Mouse (Mus musculus): ENCODE measurements at regions not wholly inside any gene's neighbourhood (a gene's known extent, or its start where the extent isn't known, plus 50 kb on each side); places are given as distances from the start of the nearest gene placed in this dataset.

DNA sequence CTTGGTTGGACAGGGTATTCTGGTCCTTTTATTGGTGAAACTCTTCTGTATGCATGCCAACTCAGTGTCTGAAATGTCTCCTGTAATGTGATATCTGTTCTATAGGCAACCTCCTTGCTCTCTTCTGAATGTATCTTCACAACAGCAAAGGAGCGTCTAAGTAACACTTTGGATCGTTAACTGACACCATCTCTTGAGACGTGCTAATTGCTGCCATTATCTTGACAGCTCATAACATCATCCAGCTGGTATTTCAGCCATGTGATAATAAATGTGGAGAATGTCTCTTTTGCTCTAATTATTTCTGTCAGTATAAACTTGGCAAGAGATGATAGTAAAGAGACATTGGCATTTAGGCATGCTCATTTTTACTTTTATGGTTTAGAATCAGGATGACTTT, 68.8 kb upstream of the Col8a1 start:
- DNase-seq (ENCODE audit: low spot score in 2 of 2), result no peak

DNA sequence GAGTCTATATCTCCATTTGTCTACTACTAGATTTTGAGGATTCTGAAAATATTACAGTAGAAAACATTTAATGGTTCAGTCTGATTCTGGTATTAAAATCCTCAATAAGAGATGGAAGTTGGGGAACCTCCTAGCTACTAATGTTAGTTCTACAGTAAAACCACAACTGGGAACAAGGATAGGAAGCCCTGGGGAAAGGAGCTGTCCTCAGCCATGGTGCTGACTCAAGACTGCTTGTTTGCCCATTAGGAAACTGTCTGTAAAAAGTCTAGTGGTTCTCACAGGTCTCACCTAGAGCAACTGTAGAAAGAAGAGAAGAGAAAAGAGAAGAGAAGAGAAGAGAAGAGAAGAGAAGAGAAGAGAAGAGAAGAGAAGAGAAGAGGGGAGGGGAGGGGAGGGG, 90.9 kb upstream of the Col8a1 start:
- no peak for DNase-seq (ENCODE audit: low spot score in 2 of 2)

DNA sequence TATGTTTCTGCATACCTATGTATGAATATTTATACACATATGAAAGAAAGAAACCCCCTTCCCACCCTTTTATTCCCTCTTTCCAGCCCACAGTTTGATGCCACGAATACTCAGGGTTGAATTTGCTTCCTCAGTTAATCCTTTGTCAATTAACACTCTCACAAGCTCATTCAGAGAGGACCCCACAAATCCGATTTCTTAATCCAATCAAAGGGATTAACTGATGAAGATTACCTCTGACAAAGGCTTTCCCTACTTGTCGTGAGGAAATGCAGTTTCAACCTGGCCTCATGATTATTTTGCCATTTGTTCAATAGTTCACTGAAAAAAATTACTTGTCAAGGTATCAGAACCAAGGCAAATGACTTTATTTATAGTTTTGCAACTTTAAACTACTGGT, 91.8 kb upstream of the Col8a1 start:
- DNase-seq (ENCODE audit: low spot score in 2 of 2), result no peak

DNA sequence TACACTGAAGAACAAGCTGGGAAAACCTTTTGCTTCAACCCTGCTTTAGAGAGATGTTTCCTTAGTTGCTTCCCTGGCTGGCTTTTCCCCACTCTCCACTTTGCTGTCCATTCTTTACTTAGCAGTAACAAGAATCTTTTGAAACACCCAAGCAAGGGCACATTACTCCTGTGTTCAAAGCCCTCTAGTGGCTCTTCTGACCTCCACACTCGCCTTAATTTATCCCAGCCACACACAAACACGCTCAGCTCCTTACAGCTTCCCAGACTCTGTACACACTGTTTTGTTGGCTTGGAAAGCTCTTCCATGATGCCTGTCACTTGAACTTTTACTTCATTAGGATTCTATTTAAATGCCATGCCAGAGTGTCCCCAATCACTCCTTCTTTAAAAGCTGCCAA, 97.3 kb upstream of the Col8a1 start:
- DNase-seq (ENCODE audit: low spot score in 2 of 2), result no peak

GRCm38 (mm10) chr16:57852838-57853460, 98.4 kb upstream of the Col8a1 start:
- no peak for DNase-seq (ENCODE audit: low spot score in 2 of 2)

DNA sequence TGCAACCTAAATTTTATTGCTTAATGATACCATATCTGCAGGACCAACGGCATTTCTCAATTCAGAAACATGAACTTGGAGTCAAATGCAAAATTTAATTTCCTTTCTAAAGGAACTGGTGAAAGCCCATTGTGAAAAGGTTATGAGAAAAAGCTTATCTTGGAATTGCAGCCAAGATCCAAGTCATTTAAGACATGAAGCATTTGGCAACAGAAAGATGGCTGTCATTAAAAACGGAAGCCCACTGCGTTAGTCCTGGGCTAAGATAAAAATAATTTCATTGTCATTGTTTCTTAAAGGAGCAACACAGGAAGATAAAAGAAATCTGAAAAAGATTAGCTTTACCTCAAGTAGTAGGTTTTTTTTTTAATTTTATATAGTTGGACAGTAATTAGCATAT, 99.2 kb upstream of the Col8a1 start:
- DNase-seq (ENCODE audit: low spot score in 2 of 2), result no peak

- DNase-seq (ENCODE audit: low spot score in 2 of 2), result no peak
Measured at GRCm38 (mm10) chr16:57857071-57857470, 102.5 kb upstream of the Col8a1 start.

GRCm38 (mm10) chr16:57858151-57858764, 103.7 kb upstream of the Col8a1 start:
- no peak for DNase-seq (ENCODE audit: low spot score in 2 of 2)

GRCm38 (mm10) chr16:57858765-57859201, 104.2 kb upstream of the Col8a1 start:
- DNase-seq (ENCODE audit: low spot score in 2 of 2), result peak; percentile 27 to 39

GRCm38 (mm10) chr16:57863206-57863860, 108.8 kb upstream of the Col8a1 start:
- DNase-seq (ENCODE audit: low spot score in 2 of 2), result no peak

DNA sequence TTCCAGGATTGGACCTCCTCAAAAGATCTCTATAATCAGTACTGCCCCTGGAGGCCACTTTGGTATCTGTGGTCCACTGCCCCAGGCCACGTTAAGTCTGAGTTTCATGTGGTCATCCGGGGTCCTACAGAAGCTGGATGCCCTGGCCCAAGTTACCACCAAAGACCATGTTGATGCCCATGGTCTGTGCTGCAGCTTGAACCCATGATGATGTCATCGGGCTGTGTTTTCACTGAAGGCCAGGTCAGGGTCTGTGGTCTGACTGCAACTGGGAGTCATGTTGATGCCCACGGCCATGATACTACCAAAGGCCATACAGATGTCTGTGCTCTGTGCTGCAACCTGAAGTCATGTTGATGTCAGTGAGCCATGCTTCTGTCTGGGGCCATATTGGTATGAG, 122.3 kb upstream of the Col8a1 start:
- DNase-seq (ENCODE audit: low spot score in 2 of 2), result no peak

- no peak for DNase-seq (ENCODE audit: low spot score in 2 of 2)
Measured at GRCm38 (mm10) chr16:57881575-57882094, 127.1 kb upstream of the Col8a1 start.

DNA sequence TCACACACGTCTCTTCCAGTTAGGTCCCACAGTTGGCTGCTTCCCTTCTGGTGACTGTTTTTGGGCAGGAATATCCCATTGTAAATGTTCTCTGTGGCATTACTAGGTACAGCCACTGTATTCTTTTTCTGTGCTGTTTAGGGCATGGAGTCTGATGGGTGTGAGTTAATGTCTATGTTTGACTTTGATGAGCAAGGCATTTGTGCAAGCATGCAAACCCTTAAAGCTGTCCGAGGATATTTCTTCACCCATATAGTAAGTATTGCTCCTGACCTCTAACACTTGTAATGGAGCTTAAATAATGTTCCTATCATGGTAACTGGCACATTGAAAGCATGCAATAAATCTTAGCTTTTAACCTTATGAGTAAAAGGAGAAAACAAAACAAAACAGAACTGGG, 133.6 kb upstream of the Col8a1 start:
- DNase-seq (ENCODE audit: low spot score in 2 of 2), result no peak

- no peak for DNase-seq (ENCODE audit: low spot score in 2 of 2)
Measured at GRCm38 (mm10) chr16:57888553-57888952, 134.0 kb upstream of the Col8a1 start.

- DNase-seq (ENCODE audit: low spot score in 2 of 2), result no peak
Measured at GRCm38 (mm10) chr16:57890135-57890534, 135.6 kb upstream of the Col8a1 start.

GRCm38 (mm10) chr16:57893111-57893510, 138.6 kb upstream of the Col8a1 start:
- DNase-seq (ENCODE audit: low spot score in 2 of 2), result no peak

DNA sequence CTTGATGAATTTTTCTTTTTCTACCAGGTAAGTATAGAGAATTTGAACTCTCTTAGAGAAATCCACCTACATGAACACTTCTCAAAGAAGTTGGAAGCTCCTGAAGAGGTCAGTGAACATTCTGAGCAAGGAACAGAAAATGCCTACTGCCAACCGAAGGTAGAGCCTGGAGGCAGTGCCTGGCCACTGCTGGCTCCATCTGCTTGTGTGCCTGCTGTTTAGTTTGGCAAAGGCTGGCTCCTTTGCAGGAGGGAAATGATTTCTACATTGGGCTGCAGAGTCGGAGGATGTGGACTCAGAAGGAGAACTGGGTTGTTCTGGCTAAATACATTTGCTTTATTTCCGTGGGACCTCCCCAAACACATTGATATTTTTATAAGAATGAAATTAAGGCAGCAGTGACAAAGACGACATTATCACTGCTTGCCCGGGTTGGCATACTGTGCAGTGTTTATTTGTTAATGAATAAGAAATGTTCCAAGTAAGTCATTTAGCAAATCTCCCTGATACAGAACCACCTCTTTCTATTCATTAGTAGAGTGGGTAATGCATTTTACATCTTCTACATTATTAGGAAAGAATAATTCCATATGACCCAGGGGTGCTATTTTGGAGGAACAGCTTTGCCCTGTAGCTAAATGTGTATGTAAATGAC, 139.3 kb upstream of the Col8a1 start:
- no peak for DNase-seq (ENCODE audit: low spot score in 2 of 2)

DNA sequence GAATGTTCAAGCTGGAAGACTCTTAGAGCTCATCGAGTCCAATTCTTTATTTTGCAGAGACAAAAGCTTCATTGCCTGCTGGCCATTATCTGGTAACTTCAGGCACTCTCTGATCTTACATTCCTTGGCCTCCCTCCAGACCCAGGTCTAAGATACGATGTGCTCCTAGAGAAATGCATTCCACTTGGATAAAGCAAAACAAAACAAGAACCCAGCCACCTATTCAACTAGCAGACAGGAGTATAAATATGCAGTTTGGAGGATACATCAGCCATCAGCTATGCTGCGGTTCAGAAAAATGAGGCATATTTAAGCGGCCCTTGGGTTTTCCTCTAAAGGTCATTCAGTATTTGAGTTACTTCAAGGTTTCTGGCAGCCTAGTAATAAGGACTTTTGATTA, 146.5 kb upstream of the Col8a1 start:
- no peak for DNase-seq (ENCODE audit: low spot score in 2 of 2)

DNA sequence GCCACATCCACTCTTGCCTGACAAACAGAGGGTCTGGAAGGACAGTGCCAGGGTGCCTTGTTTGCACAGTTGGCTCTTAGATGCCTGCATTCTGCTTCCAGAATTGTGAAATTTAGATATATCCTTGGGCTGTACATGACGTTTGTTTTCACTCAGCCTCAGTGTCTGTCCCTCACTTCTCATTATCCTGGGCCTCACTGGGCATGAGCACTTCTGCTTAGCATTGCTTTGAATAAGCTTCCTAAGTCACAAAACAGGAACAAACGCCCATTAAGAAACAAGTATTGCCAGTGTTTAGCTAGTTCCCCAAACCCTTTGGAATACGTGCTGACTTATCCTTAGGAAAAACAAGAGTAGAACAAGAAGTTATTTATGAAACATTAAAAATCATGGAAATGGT, 148.0 kb upstream of the Col8a1 start:
- DNase-seq (ENCODE audit: low spot score in 2 of 2), result no peak

GRCm38 (mm10) chr16:57912001-57912400, 157.5 kb upstream of the Col8a1 start:
- no peak for DNase-seq (ENCODE audit: low spot score in 2 of 2)

DNA sequence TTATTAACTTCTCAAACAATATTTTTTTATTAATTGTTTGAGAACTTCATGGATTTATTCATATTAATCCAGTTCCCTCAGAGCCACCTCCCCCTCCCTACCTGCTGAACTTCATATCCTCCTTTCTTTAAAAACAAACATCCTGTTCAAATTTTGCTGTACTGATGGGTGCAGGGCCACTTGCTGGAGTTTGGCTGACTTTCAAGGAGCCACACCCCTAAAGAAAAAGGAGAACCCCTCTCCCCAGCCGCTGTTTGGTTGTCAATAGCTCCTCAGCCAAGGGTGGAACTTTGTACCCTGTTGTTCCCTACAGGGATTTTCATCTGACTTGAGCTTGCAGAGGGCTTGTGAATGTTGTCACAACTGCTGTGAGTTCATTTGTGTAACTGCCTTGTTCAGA, 160.0 kb upstream of the Col8a1 start:
- DNase-seq (ENCODE audit: low spot score in 2 of 2), result no peak

DNA sequence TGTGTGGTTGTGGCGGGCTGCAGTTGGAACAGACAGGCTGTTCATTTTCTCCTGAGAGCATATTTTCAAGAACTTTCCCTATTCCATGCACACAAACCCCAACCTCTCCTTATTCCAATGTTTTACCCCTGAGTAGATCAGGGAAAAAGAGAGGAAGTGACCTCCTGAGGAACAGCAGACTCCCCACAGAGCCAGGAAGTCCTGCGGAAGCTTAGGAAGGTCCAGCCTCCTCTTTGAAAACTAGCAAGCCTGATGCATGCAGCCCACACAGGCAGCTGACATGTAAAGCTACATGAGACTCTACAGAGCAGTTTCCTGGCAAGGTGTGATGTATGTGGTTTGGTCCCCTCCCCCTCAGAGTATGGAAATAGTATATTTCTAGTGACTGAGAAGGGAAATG, 160.9 kb upstream of the Col8a1 start:
- DNase-seq (ENCODE audit: low spot score in 2 of 2), result no peak
